8 mouse cellular contexts compared by ENCODE assay signal in genomic region chr6:49263847-49264243, GRCm38 (mm10). TPM values are rescaled to one million over a fixed set of nuclear protein-coding genes. Genes with fewer than 3 reads are reported as not detected.
A peak's percentile ranks its signal among the peaks of the same experiment; 100 is the strongest.
DNase-seq lines count a peak whose midpoint lies in the region; ATAC-seq and TF ChIP-seq lines count a peak whose summit lies in the region.

Tra2a (minus strand) TSS chr6:49264033.

- H3K36me3 ChIP-seq in embryonic facial prominence, embryonic 13.5 days: no peaks in the 10 kb centered on the region
- peaks cover 20% of the 10 kb centered on the region for H3K36me3 ChIP-seq in heart, adult 2 months (ENCODE audit: control insufficient read depth, insufficient read depth, low read length)
- H3K36me3 ChIP-seq in limb, embryonic 13.5 days: no peaks in the 10 kb centered on the region
- H3K36me3 ChIP-seq in midbrain, embryonic 16.5 days (ENCODE audit: control insufficient read depth, insufficient read depth, low read length): no peaks in the 10 kb centered on the region

- ATAC-seq in embryonic facial prominence, embryonic 13.5 days (ENCODE audit: insufficient number of reproducible peaks, insufficient read depth, low FRiP score, low TSS enrichment, low read depth): peak; percentile 86
- ATAC-seq in limb, embryonic 13.5 days (ENCODE audit: low FRiP score, low read depth): peak; percentile 92
- ATAC-seq in midbrain, embryonic 16.5 days: peak; percentile 96

- peak; percentile 99 for TF ChIP-seq POLR2A in heart, adult 2 months (IDR thresholded peaks at IDR 0.05; ENCODE audit: insufficient read depth, low read depth, low read length)

- H3K9me3 ChIP-seq in embryonic facial prominence, embryonic 13.5 days: no peaks in the 10 kb centered on the region
- H3K9me3 ChIP-seq in limb, embryonic 13.5 days: no peaks in the 10 kb centered on the region
- no peaks in the 10 kb centered on the region for H3K9me3 ChIP-seq in midbrain, embryonic 16.5 days (replicated peaks; ENCODE audit: control insufficient read depth, low read length, poor library complexity, severe bottlenecking)

- peak within 1 kb of the TSS; percentile 98 for H3K27ac ChIP-seq in embryonic facial prominence, embryonic 13.5 days
- H3K27ac ChIP-seq in heart, adult 2 months: peak within 1 kb of the TSS; percentile 91
- peak within 1 kb of the TSS; percentile 98 for H3K27ac ChIP-seq in limb, embryonic 13.5 days
- H3K27ac ChIP-seq in midbrain, embryonic 16.5 days (ENCODE audit: low read length): peak within 1 kb of the TSS; percentile 97

- no peaks in the 10 kb centered on the region for H3K27me3 ChIP-seq in embryonic facial prominence, embryonic 13.5 days
- H3K27me3 ChIP-seq in heart, adult 2 months (ENCODE audit: control insufficient read depth, insufficient read depth, low read length): no peaks in the 10 kb centered on the region
- no peaks in the 10 kb centered on the region for H3K27me3 ChIP-seq in limb, embryonic 13.5 days
- H3K27me3 ChIP-seq in midbrain, embryonic 16.5 days (ENCODE audit: control insufficient read depth, insufficient read depth, low read depth, low read length): no peaks in the 10 kb centered on the region

- no peak for TF ChIP-seq CTCF in heart, adult 2 months (IDR thresholded peaks at IDR 0.05)

- peaks cover 2% of the 10 kb centered on the region; the same call in 1 of the 2 replicates for H3K79me2 ChIP-seq in heart, adult 2 months (replicated peaks; ENCODE audit: control insufficient read depth, insufficient read depth, low read length)

- peak; percentile 98 for DNase-seq in 3134 (ENCODE audit: extremely low read depth, insufficient read length, low spot score)
- peak; percentile 98 for DNase-seq in adrenal gland, postnatal 36 days
- DNase-seq in heart, adult 2 months: peak; percentile 98 to 99
- peak; percentile 94 to 96 for DNase-seq in kidney, adult 8-10 months
- DNase-seq in spleen, postnatal 10 days (ENCODE audit: low spot score in 2 of 2): peak; percentile 95 to 97

- peaks cover 22% of the 10 kb centered on the region for H3K4me1 ChIP-seq in embryonic facial prominence, embryonic 13.5 days
- no peaks in the 10 kb centered on the region; the same call in none of the 2 replicates for H3K4me1 ChIP-seq in heart, adult 2 months (ENCODE audit: control insufficient read depth, insufficient read depth, low read length)
- H3K4me1 ChIP-seq in limb, embryonic 13.5 days: peaks cover 24% of the 10 kb centered on the region
- peaks cover 16% of the 10 kb centered on the region for H3K4me1 ChIP-seq in midbrain, embryonic 16.5 days (ENCODE audit: control insufficient read depth, insufficient read depth, low read length)

- peak within 1 kb of the TSS; percentile 100 for H3K9ac ChIP-seq in embryonic facial prominence, embryonic 13.5 days
- peak within 1 kb of the TSS; percentile 96 for H3K9ac ChIP-seq in heart, adult 2 months (ENCODE audit: low read depth, low read length)
- H3K9ac ChIP-seq in limb, embryonic 13.5 days: peak within 1 kb of the TSS; percentile 100
- H3K9ac ChIP-seq in midbrain, embryonic 16.5 days (ENCODE audit: low read depth, low read length): peak within 1 kb of the TSS; percentile 99

- H3K4me2 ChIP-seq in embryonic facial prominence, embryonic 13.5 days: peak within 1 kb of the TSS; percentile 70
- H3K4me2 ChIP-seq in limb, embryonic 13.5 days (replicated peaks): peak within 1 kb of the TSS; percentile 74
- H3K4me2 ChIP-seq in midbrain, embryonic 16.5 days (ENCODE audit: low read length): peak within 1 kb of the TSS; percentile 66

- peak; percentile 70; the same call in 1 of the 2 replicates for TF ChIP-seq EP300 in heart, adult 2 months (IDR thresholded peaks at IDR 0.05; ENCODE audit: insufficient read depth, low read depth, low read length)

- intact Hi-C loops in heart, adult 2 months (cut with DNase I): loop anchor here (1.0 to 5.0 kb wide), 3 partner anchors 47 to 192 kb away; partner anchors contain the start of genes Fam221a and Malsu1

- WGBS in embryonic facial prominence, embryonic 13.5 days: under 1% methylated on average over 39 of the region's 39 CpGs
- WGBS in heart, adult 2 months: under 1% methylated on average over 39 of the region's 39 CpGs
- WGBS in limb, embryonic 13.5 days: 0% methylated on average over 39 of the region's 39 CpGs
- WGBS in midbrain, embryonic 16.5 days: under 1% methylated on average over 37 of the region's 39 CpGs

- H3K4me3 ChIP-seq in embryonic facial prominence, embryonic 13.5 days: peak within 1 kb of the TSS; percentile 100
- peak within 1 kb of the TSS; percentile 89 for H3K4me3 ChIP-seq in heart, adult 2 months
- H3K4me3 ChIP-seq in limb, embryonic 13.5 days: peak within 1 kb of the TSS; percentile 100
- peak within 1 kb of the TSS; percentile 100 for H3K4me3 ChIP-seq in midbrain, embryonic 16.5 days (ENCODE audit: low read depth, low read length)

RNA-seq across cellular contexts. Expression of gene Tra2a, which starts in this region (rescaled TPM):
- 100 to 1,000 TPM in 1 of 2 experiments, 10 to 100 TPM in 1; 53.4 to 103 TPM for total RNA-seq in adrenal gland, postnatal 36 days (2021)
- 136 and 143 TPM in 2 replicates for polyA plus RNA-seq in embryonic facial prominence, embryonic 13.5 days (2015; fragmentation: Nextera tagmentation; extraction: Ambion mirVana)
- total RNA-seq in heart, adult 2 months (2021): 10 to 100 TPM; 23.1 to 26.4 TPM
- polyA plus RNA-seq in heart, adult 2 months (2012; rRNA removed): 21.0 and 38.4 TPM in 2 replicates
- 131 and 132 TPM in 2 replicates for polyA plus RNA-seq in limb, embryonic 13.5 days (2015; fragmentation: Nextera tagmentation; extraction: Ambion mirVana)
- 105 and 141 TPM in 2 replicates for polyA plus RNA-seq in midbrain, embryonic 16.5 days (2015; fragmentation: Nextera tagmentation; extraction: Ambion mirVana)

Comparison
In these comparisons a context has a peak if more than half of its experiments do, and no peak if none do; other contexts are left out.
1. Peak in every context shown above with its lines: DNase-seq, ATAC-seq, H3K4me3 ChIP-seq and H3K27ac ChIP-seq.